Mouse (Mus musculus) testis, adult 2 months (tissue): ENCODE results near the gene Samd13.

ENCODE experiments used
- CTCF ChIP-seq: fragments of 200-500 bp; IDR thresholded peaks from 2 replicates; pipeline ENCODE4 v1.5.1; 2012; ENCODE audit warnings: low read depth, mild to moderate bottlenecking, inconsistent platforms, low read length, moderate library complexity; ENCODE audit not compliant: control insufficient read depth, insufficient read depth, insufficient replicate concordance
- POLR2A ChIP-seq: fragments of 200-500 bp; IDR thresholded peaks from 2 replicates; pipeline ENCODE4 v1.6.1; 2012; ENCODE audit warnings: low read depth, mild to moderate bottlenecking, inconsistent platforms, low read length, moderate library complexity; ENCODE audit not compliant: control insufficient read depth

DNA sequence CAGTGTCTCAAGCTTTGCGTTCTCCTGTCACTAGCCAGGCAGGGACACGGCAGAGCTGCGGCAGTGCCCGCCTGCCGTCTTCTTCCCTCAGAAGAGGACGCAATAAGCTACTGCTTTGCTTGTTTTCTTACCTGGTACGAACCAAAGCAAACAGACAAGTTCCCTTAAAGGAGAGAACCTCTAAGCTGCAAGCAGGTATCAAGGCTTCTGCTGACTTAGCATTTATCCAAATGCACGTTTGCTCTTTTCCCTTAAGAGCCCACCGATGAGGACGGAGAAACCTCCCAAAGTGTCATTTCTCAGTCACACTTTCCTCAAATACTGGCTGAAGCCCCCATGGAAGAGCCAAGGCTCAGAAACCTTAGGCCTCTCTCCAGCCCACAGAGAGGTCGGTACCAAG is 46.1 kb upstream of the Samd13 start:
- TF ChIP-seq POLR2A (no peak), CTCF (no peak)
